Mouse (Mus musculus): Measurements from ENCODE around the gene Nrl.

DNA sequence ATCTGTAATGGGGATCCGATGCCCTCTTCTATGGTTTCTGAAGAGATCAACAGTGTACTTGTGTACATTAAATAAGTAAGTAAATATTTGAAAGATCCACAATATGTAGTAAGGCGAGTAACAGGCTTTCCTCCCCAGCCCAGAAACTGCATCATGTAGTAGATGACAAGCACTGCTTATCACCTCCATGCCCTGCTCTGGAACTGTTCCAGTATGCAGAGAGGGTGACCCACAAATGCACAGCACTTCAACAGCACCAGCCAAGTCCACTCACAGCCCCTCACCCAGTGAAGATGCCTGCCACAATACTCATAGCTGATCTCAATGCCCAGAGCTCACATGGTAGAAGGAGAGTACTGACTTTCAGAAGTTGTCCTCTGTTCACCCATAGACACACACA is 45.8 kb upstream of the Nrl start:
- TF ChIP-seq CTCF (IDR thresholded peaks at IDR 0.05; ENCODE audit: low read depth), result no peak
- TF ChIP-seq EP300 (IDR thresholded peaks at IDR 0.05; ENCODE audit: low read depth), result no peak

Data from liver, postnatal 0 days (tissue).